Mouse (Mus musculus): ENCODE measurements at regions not wholly inside any gene's neighbourhood (a gene's known extent, or its start where the extent isn't known, plus 50 kb on each side); places are given as distances from the start of the nearest gene placed in this dataset.

DNA sequence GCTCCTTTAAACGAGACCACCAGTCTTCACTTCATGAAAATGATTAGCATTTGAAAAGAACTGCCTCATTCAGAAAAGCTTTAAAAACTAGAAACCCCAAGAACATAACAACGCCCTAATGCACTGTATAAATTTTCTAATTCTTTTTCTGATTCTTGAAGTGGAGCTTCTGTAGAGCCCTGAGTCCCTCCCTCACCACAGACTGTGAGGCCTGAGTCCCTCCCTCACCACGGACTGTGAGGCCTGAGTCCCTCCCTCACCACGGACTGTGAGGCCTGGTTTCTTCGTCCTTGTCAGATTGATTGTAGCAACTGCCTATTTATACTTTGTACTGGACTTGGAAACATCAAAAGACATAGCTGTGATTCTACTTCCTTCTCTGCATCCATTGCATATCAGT lies 579.1 kb downstream of the Rps29 start:
- no peak for DNase-seq (ENCODE audit: low spot score in 2 of 2)

DNA sequence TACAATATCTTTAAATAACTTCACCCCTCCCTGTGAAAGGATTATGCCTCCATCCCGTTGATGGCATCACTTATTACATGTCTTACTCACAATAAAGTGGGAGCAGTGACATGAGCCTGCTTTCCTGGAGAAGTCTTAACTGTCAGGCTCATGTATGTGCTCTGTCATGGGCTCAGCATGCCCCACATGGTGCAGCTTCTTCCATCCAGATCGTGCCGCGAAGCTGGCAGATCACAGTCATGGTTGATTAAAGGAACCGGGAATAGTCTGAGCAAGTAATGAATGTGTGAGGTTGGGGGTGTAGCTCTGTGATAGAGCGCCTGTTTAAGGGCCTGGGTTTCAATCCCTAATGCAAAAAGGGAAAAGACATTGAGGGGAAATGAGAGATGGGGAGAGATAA lies 581.5 kb downstream of the Rps29 start:
- DNase-seq (ENCODE audit: low spot score in 2 of 2) = no peak

DNA sequence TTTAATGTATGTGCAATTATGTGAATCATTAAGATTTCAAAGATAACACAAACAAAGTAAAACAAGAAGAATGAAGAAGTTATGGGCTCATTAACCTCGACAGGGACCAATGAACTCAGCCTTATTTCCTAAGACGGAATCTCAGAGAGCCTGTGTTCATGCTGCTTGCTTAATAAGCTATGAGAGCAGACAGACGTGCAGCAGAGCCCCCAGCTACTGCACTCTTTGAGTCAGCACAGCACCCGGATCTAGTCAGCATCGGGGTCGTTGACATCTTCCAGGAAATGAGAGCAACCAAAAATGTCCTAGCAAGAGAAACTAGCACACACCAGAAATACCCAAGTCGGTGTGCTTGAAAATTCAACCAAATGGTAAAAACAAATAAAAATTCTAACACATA lies 582.1 kb downstream of the Rps29 start:
- no peak for DNase-seq (ENCODE audit: low spot score in 2 of 2)

DNA sequence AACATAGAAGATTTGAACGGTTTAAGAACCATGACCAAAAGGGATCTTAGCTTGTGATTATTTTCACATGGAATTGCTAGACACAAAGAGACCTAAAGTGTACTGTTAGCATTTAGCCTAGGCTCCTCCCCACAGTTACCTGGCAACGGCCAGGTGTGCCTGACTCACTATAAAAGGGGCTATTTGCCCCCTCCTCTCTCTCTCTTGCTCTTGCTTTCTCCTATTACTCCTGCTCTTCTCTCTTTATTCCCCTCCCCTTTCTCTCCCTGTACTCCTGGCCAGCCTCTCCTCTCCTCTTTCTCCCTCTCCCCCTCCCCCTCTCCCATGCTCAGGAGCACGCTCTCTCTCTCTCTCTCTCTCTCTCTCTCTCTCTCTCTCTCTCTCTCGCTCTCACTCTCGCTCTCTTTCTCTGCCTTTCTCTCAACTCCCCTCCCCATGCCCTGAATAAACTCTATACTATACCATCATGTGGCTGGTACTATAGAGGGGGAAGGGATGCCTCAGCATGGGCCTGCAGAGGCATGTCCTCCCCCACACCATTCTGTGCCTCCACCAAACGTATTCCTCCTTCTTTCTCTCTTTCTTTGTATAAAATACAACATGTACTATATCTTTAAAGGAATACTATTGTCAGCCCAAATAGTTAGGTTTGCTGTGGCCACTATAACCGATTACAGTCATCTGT lies 603.9 kb downstream of the Rps29 start:
- no peak for DNase-seq (ENCODE audit: low spot score in 2 of 2)

DNA sequence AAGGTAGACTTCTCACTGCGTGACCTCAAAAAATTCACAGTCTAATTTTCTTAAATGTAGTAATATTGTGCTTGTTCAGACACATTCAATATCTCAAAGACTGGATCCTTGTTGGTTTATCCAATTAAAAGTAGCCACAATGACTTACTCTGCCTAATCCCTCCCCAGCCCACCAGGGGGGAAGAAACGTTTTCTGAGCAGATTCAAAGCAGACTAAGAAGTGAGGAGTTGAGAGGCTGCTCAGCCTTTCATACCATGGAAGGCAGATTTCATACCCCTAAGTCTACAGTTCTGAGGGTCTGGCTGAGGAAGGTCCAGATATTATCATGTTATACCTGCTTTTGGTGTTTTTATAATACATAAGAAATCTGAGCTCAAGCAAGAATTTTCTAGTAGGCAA lies 604.7 kb downstream of the Rps29 start:
- DNase-seq (ENCODE audit: low spot score in 2 of 2) = no peak

DNA sequence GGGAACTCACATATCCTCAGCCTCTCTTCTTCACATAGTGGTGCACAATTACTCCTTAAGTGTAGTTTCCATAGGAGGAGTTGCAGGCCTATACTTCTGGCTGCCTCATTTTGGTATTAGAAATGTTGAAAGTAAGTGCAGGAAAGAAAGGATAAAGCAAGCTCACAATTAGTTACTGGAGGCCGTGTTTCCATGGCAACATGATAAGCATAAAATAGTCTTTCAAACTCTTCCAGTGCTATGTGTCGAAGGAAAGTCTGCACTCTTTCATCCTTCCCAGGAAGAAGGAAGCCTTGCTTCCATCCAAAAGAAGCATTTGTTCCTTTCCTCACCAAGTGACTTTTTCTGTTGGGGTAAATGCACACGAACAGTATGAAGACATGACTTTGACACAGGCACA lies 617.2 kb downstream of the Rps29 start:
- DNase-seq (ENCODE audit: low spot score in 2 of 2) = no peak

DNA sequence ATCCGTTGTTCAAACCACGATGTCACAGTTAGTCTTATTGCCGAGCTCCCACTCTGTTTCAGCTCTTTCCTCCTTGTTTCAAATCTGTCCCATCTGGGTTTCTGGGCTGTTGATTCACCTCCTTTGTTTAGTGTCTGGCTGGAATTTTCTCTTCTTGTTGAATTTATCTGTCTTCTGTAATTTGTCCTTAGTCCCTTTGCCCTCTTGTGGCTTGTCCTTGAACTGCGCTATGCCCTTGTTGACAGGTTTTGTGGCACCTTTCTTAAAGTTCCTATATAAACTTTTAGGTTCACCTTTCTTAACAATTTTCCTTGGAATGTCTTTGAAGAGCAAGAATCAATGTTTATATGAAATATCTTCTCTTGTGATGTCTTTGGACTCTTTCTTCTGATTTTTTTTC lies 658.2 kb downstream of the Rps29 start:
- DNase-seq (ENCODE audit: low spot score in 2 of 2) = no peak

DNA sequence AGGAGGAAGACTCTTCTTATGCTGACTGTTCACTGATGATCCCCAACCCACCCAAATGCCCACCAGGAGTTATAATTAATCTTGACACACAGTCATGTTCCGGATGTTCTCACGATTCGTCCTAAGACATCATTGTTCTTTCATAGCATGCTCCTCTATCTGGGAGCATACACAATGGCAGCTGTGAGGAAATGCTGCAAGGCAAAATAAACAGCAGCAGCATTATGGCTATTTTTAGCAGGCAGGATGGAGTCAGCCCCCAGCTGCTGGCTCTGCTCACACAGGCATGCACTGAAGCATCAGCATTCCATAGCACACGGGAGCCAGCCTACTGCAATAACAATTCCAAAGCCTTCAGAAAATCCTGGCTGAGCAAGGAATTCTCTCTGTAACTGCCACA lies 696.0 kb downstream of the Rps29 start:
- no peak for DNase-seq (ENCODE audit: low spot score in 2 of 2)

DNA sequence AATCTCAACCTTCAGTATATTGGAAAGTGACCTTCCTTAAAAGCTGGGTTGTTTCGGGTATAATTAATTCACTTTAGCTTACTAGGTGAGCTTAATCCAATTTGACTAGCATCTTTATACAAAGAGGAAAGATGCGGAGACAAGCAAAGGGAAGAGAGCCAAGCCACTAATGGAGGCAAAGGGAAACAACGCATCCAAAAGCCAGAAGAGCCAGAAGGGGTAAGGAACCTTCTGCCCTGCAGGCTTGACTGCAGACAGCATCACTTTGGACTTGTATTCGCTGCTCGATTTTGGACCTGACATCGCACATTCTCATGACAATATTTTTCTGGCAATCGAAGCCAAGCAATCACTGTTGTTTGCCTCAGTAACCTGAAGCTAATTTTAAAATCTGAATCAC lies 700.8 kb downstream of the Rps29 start:
- DNase-seq (ENCODE audit: low spot score in 2 of 2) = no peak

DNA sequence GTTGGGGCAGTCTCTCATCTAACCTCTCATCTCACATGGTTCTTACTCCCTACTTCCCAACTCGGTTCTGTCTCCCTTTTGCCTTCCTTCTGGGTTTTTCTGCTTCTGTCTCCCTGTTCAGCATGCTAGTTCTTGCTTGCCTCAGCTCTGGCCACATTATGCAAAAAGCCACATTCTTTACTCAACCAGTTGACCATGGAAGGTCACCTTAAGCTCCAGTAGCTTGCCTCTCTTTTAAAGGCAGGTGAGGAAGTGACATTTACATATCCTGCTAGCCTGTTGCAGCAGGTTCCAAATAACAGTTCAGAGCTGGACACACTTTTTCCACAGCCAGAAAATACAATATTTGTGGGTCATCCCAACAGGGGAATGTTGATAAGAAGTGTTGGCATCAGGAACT lies 732.4 kb downstream of the Rps29 start:
- DNase-seq (ENCODE audit: low spot score in 2 of 2) = no peak

DNA sequence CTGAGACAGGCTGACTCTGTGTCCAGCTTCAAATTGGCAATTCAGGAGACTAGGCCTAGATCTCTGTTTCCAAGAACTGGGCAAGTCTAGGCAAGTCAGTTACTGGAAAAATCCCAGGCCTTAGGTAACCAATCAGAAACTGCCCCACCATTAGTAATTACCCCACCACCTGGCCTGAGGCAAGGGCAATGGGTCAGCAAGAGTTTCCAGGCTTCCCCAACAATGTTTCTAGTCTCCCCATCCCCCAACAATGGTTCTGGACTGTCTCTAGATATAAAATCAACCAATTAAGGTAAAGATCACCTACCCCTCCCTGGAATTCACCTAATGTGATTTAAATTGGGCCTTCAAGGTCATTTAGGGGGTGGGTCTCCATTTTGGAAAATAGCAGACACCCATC lies 734.0 kb downstream of the Rps29 start:
- DNase-seq (ENCODE audit: low spot score in 2 of 2) = no peak
